Mouse (Mus musculus) kidney, adult 2 months (tissue): Measurements from ENCODE around the gene Bloc1s3. TPM values are rescaled to one million over a fixed set of nuclear protein-coding genes. Genes with fewer than 3 reads are reported as not detected.
A peak's percentile ranks its signal among the peaks of the same experiment; 100 is the strongest.

Experiments used
- DNase-seq: peaks from one replicate; pipeline ENCODE4 v3.0.0; 2021
- H3K27ac ChIP-seq: fragments of 200-500 bp; 2 replicates; pipeline ENCODE4 v1.5.1; 2012; ENCODE audit warnings: low read depth, low read length, control low read depth, inconsistent platforms; ENCODE audit not compliant: insufficient read depth
- H3K27me3 ChIP-seq: fragments of 200-500 bp; replicated peaks from 2 replicates; pipeline ENCODE4 v1.6.1; 2012; ENCODE audit warnings: mild to moderate bottlenecking, moderate library complexity, low read length, inconsistent platforms; ENCODE audit not compliant: control insufficient read depth, insufficient read depth
- H3K36me3 ChIP-seq: fragments of 200-500 bp; 2 replicates; pipeline ENCODE4 v1.6.1; 2012; ENCODE audit warnings: mild to moderate bottlenecking, moderate library complexity, low read length, inconsistent platforms; ENCODE audit not compliant: control insufficient read depth, insufficient read depth
- H3K4me1 ChIP-seq: fragments of 200-500 bp; 2 replicates; pipeline ENCODE4 v1.6.1; 2011; ENCODE audit warnings: low read length; ENCODE audit not compliant: control insufficient read depth, insufficient read depth
- H3K4me3 ChIP-seq: fragments of 200-500 bp; 2 replicates; pipeline ENCODE4 v1.5.1; 2011; ENCODE audit warnings: mild to moderate bottlenecking, low read depth, low read length, control low read depth; ENCODE audit not compliant: insufficient read depth
- CTCF ChIP-seq: fragments of 200-500 bp; conservative IDR thresholded peaks from 2 replicates; pipeline ENCODE4 v1.5.1; 2011; ENCODE audit warnings: low read depth, mild to moderate bottlenecking, control low read depth, low read length, moderate library complexity, mixed read lengths; ENCODE audit not compliant: insufficient read depth, insufficient read length
- POLR2A ChIP-seq: fragments of 200-500 bp; IDR thresholded peaks from one replicate; pipeline ENCODE4 v1.6.1; 2011; ENCODE audit warnings: low read depth, low read length, control low read depth
- WGBS: fragments of 180-500 bp; shearing (Covaris S2); methylation state at CpG from one replicate; pipeline ENCODE4 v1.1.7; 2018; 5-methylcytosine and 5-hydroxymethylcytosine counted together
- polyA plus RNA-seq: library from polyadenylated mRNA; depleted of rRNA; stranded (reverse); fragments of >200 nt; gene quantifications from 2 replicates; pipeline ENCODE4 v1.2.3, GENCODE M21; 2012

The Bloc1s3 gene
- polyA plus RNA-seq, 1 experiment: 8.6 TPM

DNA sequence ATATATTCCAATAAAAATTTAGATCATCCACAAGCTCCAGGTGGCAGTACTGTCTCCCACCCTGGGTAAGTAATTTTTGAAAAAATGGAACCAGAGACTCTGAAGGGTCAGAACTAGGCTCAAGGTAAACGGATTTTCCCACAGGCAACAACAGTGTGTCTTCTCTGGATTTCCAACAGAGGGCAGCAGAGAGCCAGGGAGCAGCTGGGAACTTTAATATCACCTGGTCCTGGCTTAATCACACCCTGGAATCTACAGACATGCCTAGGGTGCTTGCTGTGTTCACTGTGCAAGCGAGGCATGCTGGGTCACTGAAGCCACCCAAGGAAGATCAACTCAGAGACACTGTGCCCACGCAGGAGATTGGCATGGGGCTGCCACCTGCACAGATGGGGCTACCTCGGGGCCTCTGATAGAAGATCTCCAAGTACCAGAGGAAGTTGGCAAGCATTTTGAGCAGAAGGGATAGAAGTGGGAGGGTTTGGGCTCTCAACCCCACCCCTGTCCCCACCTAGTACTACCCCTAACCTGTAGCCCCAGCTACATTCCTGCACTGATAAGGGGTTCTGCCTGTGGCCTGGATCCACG lies 4.6 kb downstream of the Bloc1s3 start:
- DNase-seq: peak; percentile 67

DNA sequence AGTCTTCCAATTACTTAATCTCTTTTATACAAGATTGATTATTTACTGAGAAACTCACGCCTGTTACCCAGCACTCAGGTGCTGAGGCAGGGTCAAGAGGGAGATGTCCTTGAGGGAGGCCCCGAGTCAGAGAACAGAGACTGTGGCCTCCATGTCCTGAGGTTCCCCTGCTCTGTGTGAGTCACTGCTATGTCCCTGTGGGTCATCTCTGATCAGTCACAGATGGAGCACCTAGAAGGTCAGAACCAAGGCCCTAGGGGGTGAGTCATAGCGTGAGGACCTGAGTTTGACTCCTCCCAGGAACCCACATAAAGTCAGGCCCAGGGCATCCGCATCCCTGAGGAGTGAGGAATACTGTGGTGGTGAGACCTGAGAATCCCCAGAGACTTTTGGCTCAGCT lies 6.5 kb downstream of the Bloc1s3 start:
- TF ChIP-seq CTCF (no peak), POLR2A (no peak)
- H3K4me3 ChIP-seq: no peak overlapping the region
- H3K4me1 ChIP-seq: 0 out of 2 replicates have a peak, but pooled peaks cover 3% of the 10 kb centered on the region
- no peaks in the 10 kb centered on the region for H3K27me3 ChIP-seq
- H3K27ac ChIP-seq: peak overlapping the region; percentile 66
- WGBS: 77% methylated on average over 4 of the region's 4 CpGs
- H3K36me3 ChIP-seq: no peaks in the 10 kb centered on the region
- DNase-seq: peak; percentile 41

More for the DNA sequence above, 4.6 kb downstream of the Bloc1s3 start:
- H3K36me3 ChIP-seq: no peaks in the 10 kb centered on the region
- no peak overlapping the region for H3K27ac ChIP-seq
- H3K27me3 ChIP-seq: no peaks in the 10 kb centered on the region
- no peak overlapping the region for H3K4me3 ChIP-seq
- TF ChIP-seq POLR2A: no peak
- peak; percentile 93 for TF ChIP-seq CTCF
- WGBS: 34% methylated on average over 5 of the region's 5 CpGs
- 0 out of 2 replicates have a peak, but pooled peaks cover 3% of the 10 kb centered on the region for H3K4me1 ChIP-seq

GRCm38 (mm10) chr7:19500420-19501363 lies 7.5 kb downstream of the Bloc1s3 start:
- H3K27ac ChIP-seq: peak overlapping the region; percentile 66
- no peak overlapping the region for H3K4me3 ChIP-seq
- H3K36me3 ChIP-seq: no peaks in the 10 kb centered on the region
- no peak for TF ChIP-seq POLR2A
- TF ChIP-seq CTCF: no peak
- DNase-seq: no peak
- H3K27me3 ChIP-seq: no peaks in the 10 kb centered on the region
- H3K4me1 ChIP-seq: 0 out of 2 replicates have a peak, but pooled peaks cover 3% of the 10 kb centered on the region
- WGBS: 60% methylated on average over 12 of the region's 12 CpGs

GRCm38 (mm10) chr7:19498326-19498725 lies 9.8 kb downstream of the Bloc1s3 start:
- 45% methylated on average over 4 of the region's 4 CpGs for WGBS
- Histone ChIP-seq H3K4me3 (no peak overlapping the region), H3K27ac (peak overlapping the region; percentile 48; the same call in 1 of the 2 replicates), H3K4me1 (0 out of 2 replicates have a peak, but pooled peaks cover 6% of the 10 kb centered on the region), H3K27me3 (no peaks in the 10 kb centered on the region), H3K36me3 (no peaks in the 10 kb centered on the region)
- no peak for TF ChIP-seq POLR2A
- no peak for TF ChIP-seq CTCF
- peak; percentile 75 for DNase-seq

DNA sequence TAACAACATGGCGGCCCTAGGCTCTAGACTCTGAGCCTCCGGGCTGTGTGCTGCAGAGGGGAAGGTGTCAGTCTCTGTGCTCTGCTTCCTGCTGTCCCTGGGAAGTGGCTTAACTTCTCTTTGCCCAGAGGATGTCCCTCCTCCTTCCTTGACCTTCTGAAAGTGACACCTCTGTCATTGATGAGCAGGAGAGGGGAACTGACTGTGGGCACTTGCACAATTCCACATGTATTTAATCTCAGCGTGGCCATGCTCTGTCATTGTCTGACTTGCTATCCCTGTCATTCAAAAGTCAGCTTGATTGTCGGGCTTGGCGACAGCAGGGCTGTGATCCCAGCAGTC lies 12.0 kb downstream of the Bloc1s3 start:
- Histone ChIP-seq H3K4me3 (no peak overlapping the region), H3K4me1 (0 out of 2 replicates have a peak, but pooled peaks cover 6% of the 10 kb centered on the region), H3K36me3 (no peaks in the 10 kb centered on the region), H3K27me3 (no peaks in the 10 kb centered on the region), H3K27ac (peak overlapping the region; percentile 54)
- TF ChIP-seq POLR2A: no peak
- TF ChIP-seq CTCF: no peak
- 73% methylated on average over 5 of the region's 5 CpGs for WGBS
- no peak for DNase-seq

DNA sequence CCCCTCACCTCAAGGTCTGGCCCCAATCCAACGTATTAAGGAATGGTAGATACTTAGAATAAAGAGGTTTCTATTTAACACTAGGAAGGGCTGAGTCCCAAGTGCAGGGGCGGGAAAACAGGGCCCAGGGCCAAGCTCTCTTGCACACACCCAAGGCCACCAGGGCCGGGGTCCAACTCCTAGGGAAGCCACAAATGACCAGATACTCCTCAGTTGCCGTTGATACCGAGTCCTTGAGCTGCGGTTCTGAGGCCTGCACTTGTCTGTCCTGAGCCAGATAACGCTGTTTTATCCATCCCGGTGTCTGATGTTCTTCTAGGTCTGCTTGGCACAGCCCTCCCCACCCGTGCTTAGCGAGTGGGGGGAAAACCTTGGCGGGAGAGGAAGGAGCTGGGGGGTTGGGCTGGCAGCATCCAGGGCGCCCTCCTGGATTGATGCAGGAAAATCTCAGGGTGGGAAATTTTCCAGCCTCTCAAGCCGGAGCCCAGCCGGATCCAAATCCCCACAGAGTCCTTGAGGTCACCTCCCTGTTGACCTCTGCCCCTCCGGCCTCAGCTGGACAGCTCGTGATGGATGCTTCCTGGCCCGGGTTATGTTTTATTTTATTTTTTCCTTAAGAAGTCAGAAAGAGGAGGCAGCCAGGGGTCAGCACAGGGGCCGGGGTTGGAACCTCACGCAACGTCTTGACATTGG lies 12.5 kb downstream of the Bloc1s3 start:
- no peaks in the 10 kb centered on the region for H3K27me3 ChIP-seq
- peak overlapping the region; percentile 77 for H3K27ac ChIP-seq
- 0 out of 2 replicates have a peak, but pooled peaks cover 6% of the 10 kb centered on the region for H3K4me1 ChIP-seq
- no peak for TF ChIP-seq CTCF
- TF ChIP-seq POLR2A: no peak
- DNase-seq: peak; percentile 94
- H3K36me3 ChIP-seq: no peaks in the 10 kb centered on the region
- 44% methylated on average over 20 of the region's 20 CpGs for WGBS
- no peak overlapping the region for H3K4me3 ChIP-seq
